Mouse (Mus musculus) CH12.LX (cell line): ENCODE measurements around the gene Pbxip1. TPM values are rescaled to one million over a fixed set of nuclear protein-coding genes. Genes with fewer than 3 reads are reported as not detected.

Experiments
- DNase-seq: peaks from one replicate; pipeline ENCODE4 v3.0.0-alpha.2; 2013; ENCODE audit errors: extremely low read depth
- H3K27ac ChIP-seq: 2 replicates; pipeline ENCODE4 v1.5.1; 2012; ENCODE audit warnings: low read depth, mild to moderate bottlenecking, control low read depth, moderate library complexity; ENCODE audit not compliant: insufficient read depth
- H3K27me3 ChIP-seq: replicated peaks from 2 replicates; pipeline ENCODE3; 2012; ENCODE audit warnings: inconsistent platforms
- H3K36me3 ChIP-seq, 2 experiments: replicated peaks in 1 of 2; 2 replicates each; pipeline versions ENCODE3 to v1.6.1; 2012; ENCODE audit warnings: inconsistent platforms in 1 of 2, low read length in 1 of 2, mild to moderate bottlenecking in 1 of 2, mixed read lengths in 1 of 2, moderate library complexity in 1 of 2; ENCODE audit not compliant: control insufficient read depth in 1 of 2, insufficient read depth in 1 of 2
- H3K4me1 ChIP-seq, 2 experiments: 2 replicates each; pipeline ENCODE4 v1.6.1; 2012; ENCODE audit warnings: inconsistent platforms in 1 of 2, moderate library complexity in 1 of 2; ENCODE audit not compliant: insufficient read depth in 2 of 2, control insufficient read depth in 1 of 2
- H3K4me2 ChIP-seq: 2 replicates; pipeline ENCODE4 v1.6.1; 2012; ENCODE audit warnings: low read depth, mild to moderate bottlenecking, control low read depth; ENCODE audit not compliant: poor library complexity, insufficient read depth, severe bottlenecking
- H3K4me3 ChIP-seq, 3 experiments: fragments of 150-350 bp in 1 of 3; sonication (generic) in 1 of 3; replicated peaks in 1 of 3; 2 replicates each; pipeline versions ENCODE3 to v1.5.1; 2011 to 2012; ENCODE audit warnings: low read depth in 2 of 3, low read length in 2 of 3, mild to moderate bottlenecking in 2 of 3, moderate library complexity in 2 of 3, control low read depth in 1 of 3, improper control_type of control experiment in 1 of 3, inconsistent platforms in 1 of 3, mixed read lengths in 1 of 3; ENCODE audit not compliant: poor library complexity in 1 of 3
- H3K79me2 ChIP-seq: replicated peaks from 2 replicates; pipeline ENCODE4 v1.6.1; 2012; ENCODE audit warnings: mild to moderate bottlenecking, moderate library complexity; ENCODE audit not compliant: control insufficient read depth, poor library complexity, insufficient read depth, severe bottlenecking; ENCODE audit errors: extremely low read depth
- H3K9ac ChIP-seq: 2 replicates; pipeline ENCODE4 v1.6.1; 2012; ENCODE audit warnings: low read depth, mild to moderate bottlenecking, control low read depth, moderate library complexity; ENCODE audit not compliant: insufficient read depth
- H3K9me3 ChIP-seq: replicated peaks from 2 replicates; pipeline ENCODE3; 2012; ENCODE audit warnings: low read length, inconsistent platforms, mixed read lengths
- CHD2 ChIP-seq: IDR thresholded peaks from 2 replicates; pipeline ENCODE4 v1.6.1; 2011; ENCODE audit warnings: low read length, improper control_type of control experiment
- ELF1 ChIP-seq: IDR thresholded peaks from 2 replicates; pipeline ENCODE4 v1.6.1; 2014; ENCODE audit warnings: low read depth, mild to moderate bottlenecking, inconsistent platforms, low read length, improper control_type of control experiment
- EP300 ChIP-seq: IDR thresholded peaks from 2 replicates; pipeline ENCODE4 v1.6.1; 2011; ENCODE audit warnings: low read length, improper control_type of control experiment
- ETS1 ChIP-seq: conservative IDR thresholded peaks from 2 replicates; pipeline ENCODE4 v1.6.1; 2012; ENCODE audit warnings: low read depth, mild to moderate bottlenecking, inconsistent platforms, low read length, improper control_type of control experiment, moderate library complexity
- IRF4 ChIP-seq: IDR thresholded peaks from 2 replicates; pipeline ENCODE4 v1.6.1; 2014; ENCODE audit warnings: low read depth, mild to moderate bottlenecking, inconsistent platforms, low read length, improper control_type of control experiment
- JUND ChIP-seq: conservative IDR thresholded peaks from 2 replicates; pipeline ENCODE4 v1.6.1; 2011; ENCODE audit warnings: low read depth, low read length, improper control_type of control experiment
- MAX ChIP-seq: IDR thresholded peaks from 2 replicates; pipeline ENCODE4 v1.6.1; 2011; ENCODE audit warnings: low read length, improper control_type of control experiment
- MEF2A ChIP-seq: IDR thresholded peaks from 2 replicates; pipeline ENCODE4 v1.6.1; 2014; ENCODE audit warnings: low read depth, mild to moderate bottlenecking, inconsistent platforms, low read length, improper control_type of control experiment, borderline replicate concordance
- MXI1 ChIP-seq: IDR thresholded peaks from 2 replicates; pipeline ENCODE4 v1.6.1; 2011; ENCODE audit warnings: mild to moderate bottlenecking, low read depth, low read length, improper control_type of control experiment
- MYC ChIP-seq: IDR thresholded peaks from 2 replicates; pipeline ENCODE4 v1.6.1; 2011; ENCODE audit warnings: low read depth, mild to moderate bottlenecking, improper control_type of control experiment, low read length
- NELFE ChIP-seq: IDR thresholded peaks from 2 replicates; pipeline ENCODE4 v1.6.1; 2011; ENCODE audit warnings: low read depth, low read length, improper control_type of control experiment
- NRF1 ChIP-seq: IDR thresholded peaks from 2 replicates; pipeline ENCODE4 v1.6.1; 2014; ENCODE audit warnings: low read depth, mild to moderate bottlenecking, inconsistent platforms, low read length, improper control_type of control experiment, moderate library complexity
- PAX5 ChIP-seq: IDR thresholded peaks from 2 replicates; pipeline ENCODE4 v1.6.1; 2012; ENCODE audit warnings: low read length, inconsistent platforms, mixed read lengths
- POLR2AphosphoS2 ChIP-seq: IDR thresholded peaks from 2 replicates; pipeline ENCODE4 v1.6.1; 2011; ENCODE audit warnings: low read depth, low read length, improper control_type of control experiment
- RAD21 ChIP-seq: IDR thresholded peaks from 2 replicates; pipeline ENCODE4 v1.6.1; 2011; ENCODE audit warnings: low read depth, mild to moderate bottlenecking, low read length, improper control_type of control experiment, moderate library complexity
- RCOR1 ChIP-seq: conservative IDR thresholded peaks from 2 replicates; pipeline ENCODE4 v1.6.1; 2012; ENCODE audit warnings: low read depth, mild to moderate bottlenecking, inconsistent platforms, low read length, improper control_type of control experiment
- SIN3A ChIP-seq: IDR thresholded peaks from 2 replicates; pipeline ENCODE4 v1.6.1; 2012; ENCODE audit warnings: low read length, improper control_type of control experiment, inconsistent platforms
- TBP ChIP-seq: conservative IDR thresholded peaks from 2 replicates; pipeline ENCODE4 v1.6.1; 2011; ENCODE audit warnings: low read depth, low read length, improper control_type of control experiment
- TCF12 ChIP-seq: IDR thresholded peaks from 2 replicates; pipeline ENCODE4 v1.6.1; 2014; ENCODE audit warnings: low read depth, mild to moderate bottlenecking, inconsistent platforms, low read length, improper control_type of control experiment
- UBTF ChIP-seq: IDR thresholded peaks from 2 replicates; pipeline ENCODE4 v1.6.1; 2012; ENCODE audit warnings: low read depth, mild to moderate bottlenecking, inconsistent platforms, low read length, improper control_type of control experiment, moderate library complexity
- USF2 ChIP-seq: conservative IDR thresholded peaks from 2 replicates; pipeline ENCODE4 v1.6.1; 2011; ENCODE audit warnings: low read depth, low read length, improper control_type of control experiment
- ZMIZ1 ChIP-seq: IDR thresholded peaks from 2 replicates; pipeline ENCODE4 v1.6.1; 2012; ENCODE audit warnings: low read depth, mild to moderate bottlenecking, inconsistent platforms, low read length, improper control_type of control experiment
- ZNF384 ChIP-seq: IDR thresholded peaks from 2 replicates; pipeline ENCODE4 v1.6.1; 2012; ENCODE audit warnings: low read depth, low read length, improper control_type of control experiment, inconsistent platforms
- dilution Hi-C: fragments of 300-500 bp; cut with MboI; formaldehyde crosslinking; loops from 2 replicates; pipeline ENCODE4 v1.14.3; 2020; ENCODE audit warnings: low sequenced_read_pairs; ENCODE audit not compliant: extremely low pct_unique_long_range_greater_than_20kb, extremely low pct_ligation_motif_present
- in situ Hi-C: fragments of 300-500 bp; cut with MboI; formaldehyde crosslinking; loops from 3 replicates; pipeline ENCODE4 v1.14.3; 2019; ENCODE audit warnings: low sequenced_read_pairs, low pct_ligation_motif_present, low pct_unique_long_range_greater_than_20kb, mixed read lengths
- polyA plus RNA-seq: library from polyadenylated mRNA; unstranded; fragments of >175 nt; gene quantifications from 2 replicates; pipeline ENCODE4 v1.2.1, GENCODE M21; 2012; ENCODE audit warnings: low read depth; ENCODE audit not compliant: insufficient read length
- total RNA-seq, 2 experiments: library from RNA; depleted of rRNA; stranded (reverse); fragments of 300-350 nt in 1 of 2; fragments of >200 nt in 1 of 2; gene quantifications; 2 replicates each; pipeline ENCODE4 v1.2.3; 2012 to 2014

The Pbxip1 gene
- total and polyA plus RNA-seq, 3 experiments = 14.1 to 18.4 (median 17.6) TPM

DNA sequence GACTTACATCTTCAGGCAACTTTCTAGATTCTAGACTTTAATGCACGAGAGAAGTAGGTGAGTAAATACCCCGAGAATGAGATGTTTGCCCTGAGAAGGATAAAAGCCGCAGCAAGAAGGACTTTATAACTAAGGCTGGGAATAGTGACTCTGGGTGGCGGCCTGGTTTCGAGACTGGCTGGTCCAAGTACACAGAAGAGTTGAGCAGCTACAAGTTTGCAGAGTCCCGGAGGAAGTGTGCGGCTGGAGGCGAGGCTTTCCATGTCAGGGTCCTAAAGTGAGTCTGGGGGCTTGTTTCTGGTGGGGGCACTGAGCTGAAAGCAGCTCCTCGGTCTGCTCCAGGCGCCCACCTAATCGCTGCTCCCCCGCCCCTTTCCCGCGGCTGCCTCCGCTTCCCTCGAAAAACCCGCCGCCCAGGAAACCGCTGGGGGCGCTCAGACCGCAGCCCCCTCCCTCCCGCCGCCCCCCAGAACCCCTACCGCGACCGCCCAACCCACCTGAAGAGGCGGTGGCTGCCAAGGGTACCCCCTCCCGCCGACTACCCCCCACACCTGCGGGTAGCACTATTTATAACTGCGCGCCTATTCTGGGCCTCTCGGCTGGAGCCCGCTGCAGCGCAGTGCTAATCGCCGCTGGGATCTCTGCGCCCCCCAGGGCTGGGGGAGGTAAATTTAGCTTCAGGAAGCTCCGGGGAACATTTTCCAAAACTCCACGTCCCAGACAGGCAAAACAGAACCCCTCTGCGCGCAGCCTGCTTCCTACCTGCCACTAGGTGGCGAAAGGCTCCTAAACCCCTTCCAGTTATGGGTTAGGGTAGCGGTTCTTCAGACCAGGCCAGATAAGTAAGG is 40.5 kb upstream of the Pbxip1 start (continued):
- no peak for TF ChIP-seq ETS1

DNA sequence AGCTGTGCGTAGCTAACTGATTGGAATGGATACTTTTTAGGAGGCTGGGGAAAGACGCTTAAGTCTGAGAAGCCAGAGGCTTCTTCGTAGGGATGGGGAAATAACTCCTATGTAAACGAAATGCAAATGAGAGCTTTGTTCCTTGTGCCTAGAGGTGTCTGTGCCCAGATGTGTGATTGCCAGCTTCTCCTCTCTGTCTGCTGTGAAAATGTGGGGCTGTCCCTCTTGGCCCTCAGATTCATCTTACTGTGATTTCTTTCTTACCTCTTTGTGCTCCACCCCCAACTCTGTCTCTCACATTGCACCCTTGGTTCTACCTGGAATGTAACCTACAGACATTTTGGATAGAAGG is 39.9 kb upstream of the Pbxip1 start:
- dilution Hi-C loops = no loop called here
- Histone ChIP-seq H3K79me2 (peaks cover 9% of the 10 kb centered on the region; the same call in 1 of the 2 replicates), H3K9me3 (no peaks in the 10 kb centered on the region), H3K27me3 (no peaks in the 10 kb centered on the region), H3K27ac (peak overlapping the region; percentile 96), H3K4me2 (peak overlapping the region; percentile 94), H3K9ac (peak overlapping the region; percentile 55; the same call in 1 of the 2 replicates), H3K4me1 (peaks cover 0 to 34% of the 10 kb centered on the region in 2 experiments; a peak in 3 of 4 replicates), H3K4me3 (peak overlapping the region; percentile 44 to 71 (median 54)), H3K36me3 (peaks cover 18 to 30% of the 10 kb centered on the region in 2 experiments)
- in situ Hi-C loops = no loop called here
- TF ChIP-seq NRF1 (0 out of 2 replicates have a peak, but pooled peaks have one; percentile 5), JUND (0 out of 2 replicates have a peak, but pooled peaks have one; percentile 4), ELF1 (no peak), TBP (0 out of 2 replicates have a peak, but pooled peaks have one; percentile 59), MXI1 (0 out of 2 replicates have a peak, but pooled peaks have one; percentile 20), EP300 (0 out of 2 replicates have a peak, but pooled peaks have one; percentile 58), NELFE (no peak), MYC (peak; percentile 45; the same call in 1 of the 2 replicates), IRF4 (0 out of 2 replicates have a peak, but pooled peaks have one; percentile 11)
- DNase-seq = peak; percentile 86

DNA sequence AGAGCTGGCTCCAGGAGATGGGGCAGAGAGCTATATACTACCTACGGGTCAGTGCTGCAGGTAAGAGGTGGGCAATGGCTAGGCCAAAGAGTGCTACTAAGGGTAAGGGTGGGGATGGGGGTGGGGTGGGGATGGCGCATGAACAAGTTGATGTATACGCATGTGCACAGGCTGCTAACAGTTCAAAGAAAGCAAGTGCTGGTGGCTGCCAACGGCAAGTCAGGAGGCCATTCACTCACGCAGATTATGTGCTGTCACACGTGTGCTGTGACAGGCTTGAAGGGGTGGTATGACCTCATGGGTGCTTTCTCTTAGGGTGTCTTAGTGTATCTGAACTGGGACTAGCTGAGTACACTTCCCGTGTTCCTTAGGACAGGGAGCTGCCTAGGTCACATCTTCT is 35.2 kb upstream of the Pbxip1 start:
- Histone ChIP-seq H3K27me3 (no peaks in the 10 kb centered on the region), H3K4me2 (no peak overlapping the region), H3K27ac (no peak overlapping the region), H3K79me2 (no peaks in the 10 kb centered on the region), H3K9ac (no peak overlapping the region), H3K9me3 (peaks cover 5% of the 10 kb centered on the region), H3K36me3 (peaks cover 52 to 74% of the 10 kb centered on the region in 2 experiments), H3K4me1 (peaks cover 2 to 47% of the 10 kb centered on the region in 2 experiments; a peak in 3 of 4 replicates), H3K4me3 (no peak overlapping the region)
- dilution Hi-C loops (no loop called here), in situ Hi-C loops (no loop called here)
- TF ChIP-seq MAX = no peak
- no peak for TF ChIP-seq UBTF
- TF ChIP-seq SIN3A = no peak
- TF ChIP-seq PAX5 = no peak
- TF ChIP-seq MEF2A = no peak
- TF ChIP-seq ZMIZ1 = no peak
- no peak for TF ChIP-seq MXI1
- TF ChIP-seq POLR2AphosphoS2 = no peak
- no peak for TF ChIP-seq ETS1
- no peak for TF ChIP-seq CHD2
- no peak for TF ChIP-seq ZNF384
- TF ChIP-seq MYC = no peak
- TF ChIP-seq USF2 = no peak
- TF ChIP-seq TCF12 = no peak
- no peak for TF ChIP-seq RAD21
- TF ChIP-seq RCOR1 = no peak
- no peak for DNase-seq
